Mouse (Mus musculus) 3134 (cell line): Measurements from ENCODE around the gene Arhgef10l.

Experiments used
- DNase-seq: peaks from one replicate; pipeline ENCODE4 v3.0.0-alpha.2; 2011; ENCODE audit warnings: low spot score; ENCODE audit not compliant: insufficient read length; ENCODE audit errors: extremely low read depth

The Arhgef10l gene

DNA sequence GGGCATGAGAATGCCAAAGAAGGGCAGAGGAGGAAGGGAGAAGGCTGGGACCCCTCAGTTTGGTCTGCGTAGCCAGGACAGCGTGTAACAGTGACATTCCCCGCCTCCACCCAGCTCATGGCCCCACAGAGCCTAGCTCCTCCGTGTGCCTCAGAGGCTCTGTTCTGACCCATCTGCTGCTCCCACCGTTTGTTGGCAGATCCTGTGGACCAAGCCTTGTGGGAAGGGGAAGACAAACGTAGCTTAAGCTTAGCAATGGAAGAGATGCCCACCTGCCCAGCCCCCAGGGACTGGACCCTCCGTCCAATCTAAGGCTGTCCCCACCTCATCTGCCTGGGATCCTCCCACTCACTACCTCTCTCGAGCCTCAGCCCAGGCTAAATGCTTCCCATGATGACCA lies 28.5 kb downstream of the Arhgef10l start:
- no peak for DNase-seq

- DNase-seq: no peak
Measured at GRCm38 (mm10) chr4:140636312-140636996, 29.4 kb downstream of the Arhgef10l start.

DNA sequence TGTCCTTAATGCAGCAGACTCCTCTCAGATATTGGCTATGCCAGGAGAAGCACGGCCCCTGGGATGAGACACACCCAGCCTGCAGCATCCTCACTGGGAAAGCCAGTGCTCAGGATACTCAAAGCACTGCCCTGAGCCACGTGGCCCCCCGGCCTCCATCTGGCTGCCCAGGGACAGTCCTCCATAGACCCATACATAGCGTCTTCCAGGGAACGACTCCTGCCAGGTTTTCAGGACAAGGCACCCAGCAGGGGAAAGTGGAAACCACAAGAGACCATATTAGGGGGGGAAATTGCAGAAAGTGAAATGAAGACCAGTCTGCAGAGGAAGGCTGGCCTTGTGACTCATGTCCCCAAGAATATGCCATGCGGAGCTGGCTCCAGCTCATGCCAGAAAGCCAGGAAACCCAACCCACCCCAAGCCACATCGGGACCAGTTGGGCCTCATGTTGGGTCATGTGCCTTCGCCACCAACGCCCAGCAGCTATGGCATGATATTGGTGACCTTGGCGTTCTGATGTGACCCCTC lies 30.9 kb downstream of the Arhgef10l start:
- peak; percentile 91 for DNase-seq

GRCm38 (mm10) chr4:140631276-140631849 lies 34.4 kb downstream of the Arhgef10l start:
- DNase-seq: peak; percentile 40

DNA sequence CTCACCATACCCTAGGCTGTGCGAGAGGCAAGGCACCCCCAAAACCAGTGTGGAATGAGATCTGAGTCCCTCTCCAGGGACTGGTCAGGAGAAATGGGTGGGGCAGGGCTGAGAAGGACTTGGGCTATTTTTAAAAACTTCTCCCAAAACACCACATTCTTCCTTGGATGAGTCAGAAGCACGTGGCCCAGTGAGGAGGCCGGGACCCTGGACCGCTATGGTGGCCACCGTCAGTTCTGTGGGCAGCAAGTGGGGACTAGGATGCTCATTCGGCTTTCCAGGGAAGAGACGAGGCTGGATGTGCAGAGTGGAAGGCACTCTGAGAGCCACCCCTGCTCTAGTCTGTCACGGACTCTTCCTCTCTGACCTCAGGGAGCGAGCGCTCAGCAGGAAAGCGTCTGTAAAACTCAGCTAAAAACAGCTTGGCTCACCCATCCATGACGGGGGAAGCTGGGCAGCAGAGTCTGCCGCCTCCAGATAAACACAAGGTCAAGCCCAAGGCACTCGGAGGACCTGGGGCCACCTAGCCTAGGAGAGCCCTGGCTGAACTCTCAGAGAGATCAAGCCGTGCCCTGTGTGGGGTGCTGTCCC lies 35.1 kb downstream of the Arhgef10l start:
- peak; percentile 85 for DNase-seq

DNA sequence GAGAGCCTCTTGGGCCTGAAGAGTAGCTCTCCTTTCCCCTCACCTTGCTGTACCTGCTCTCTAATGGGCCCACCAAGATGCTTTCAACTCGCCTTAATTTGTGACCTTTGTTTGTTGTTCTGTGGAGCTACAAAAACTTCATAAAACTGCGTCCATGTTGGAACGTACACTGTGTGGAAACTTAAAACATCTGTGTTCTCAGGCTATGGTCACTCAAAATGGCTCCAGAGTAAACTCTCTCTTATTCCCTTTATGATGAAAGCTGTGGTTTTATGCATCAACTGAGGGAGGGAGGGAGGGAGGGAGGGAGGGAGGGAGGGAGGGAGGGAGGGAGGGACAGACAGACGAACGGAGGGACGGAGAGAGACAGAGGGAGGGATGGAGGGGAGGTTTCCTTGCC lies 35.7 kb downstream of the Arhgef10l start:
- DNase-seq: no peak

- no peak for DNase-seq
Measured at GRCm38 (mm10) chr4:140628971-140629370, 36.8 kb downstream of the Arhgef10l start.

DNA sequence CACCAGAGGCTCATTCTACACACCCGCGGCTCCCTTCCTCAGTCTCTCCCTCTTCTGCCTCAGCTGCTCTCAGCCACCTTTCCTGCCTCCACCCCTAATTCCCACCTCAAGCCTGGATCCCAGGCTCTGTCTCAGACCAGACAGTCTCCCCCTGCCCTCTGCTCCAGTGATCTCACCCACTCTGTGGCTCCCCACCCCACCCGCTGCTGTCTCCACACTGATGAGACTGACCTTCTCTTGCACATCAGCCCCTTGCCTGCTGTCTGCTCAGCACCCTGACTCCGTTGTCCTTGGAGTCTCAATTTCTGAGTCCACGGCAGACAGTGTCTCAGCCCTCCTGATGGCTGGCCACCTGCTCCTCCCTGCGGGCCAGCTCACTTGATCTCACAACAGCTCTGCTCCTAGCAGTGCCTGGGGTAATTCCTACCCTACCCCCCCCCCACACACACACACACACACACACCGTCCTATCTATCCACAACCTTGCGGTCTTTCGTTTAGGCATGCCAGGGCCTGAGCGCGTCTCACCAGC lies 37.3 kb downstream of the Arhgef10l start:
- DNase-seq: no peak

DNA sequence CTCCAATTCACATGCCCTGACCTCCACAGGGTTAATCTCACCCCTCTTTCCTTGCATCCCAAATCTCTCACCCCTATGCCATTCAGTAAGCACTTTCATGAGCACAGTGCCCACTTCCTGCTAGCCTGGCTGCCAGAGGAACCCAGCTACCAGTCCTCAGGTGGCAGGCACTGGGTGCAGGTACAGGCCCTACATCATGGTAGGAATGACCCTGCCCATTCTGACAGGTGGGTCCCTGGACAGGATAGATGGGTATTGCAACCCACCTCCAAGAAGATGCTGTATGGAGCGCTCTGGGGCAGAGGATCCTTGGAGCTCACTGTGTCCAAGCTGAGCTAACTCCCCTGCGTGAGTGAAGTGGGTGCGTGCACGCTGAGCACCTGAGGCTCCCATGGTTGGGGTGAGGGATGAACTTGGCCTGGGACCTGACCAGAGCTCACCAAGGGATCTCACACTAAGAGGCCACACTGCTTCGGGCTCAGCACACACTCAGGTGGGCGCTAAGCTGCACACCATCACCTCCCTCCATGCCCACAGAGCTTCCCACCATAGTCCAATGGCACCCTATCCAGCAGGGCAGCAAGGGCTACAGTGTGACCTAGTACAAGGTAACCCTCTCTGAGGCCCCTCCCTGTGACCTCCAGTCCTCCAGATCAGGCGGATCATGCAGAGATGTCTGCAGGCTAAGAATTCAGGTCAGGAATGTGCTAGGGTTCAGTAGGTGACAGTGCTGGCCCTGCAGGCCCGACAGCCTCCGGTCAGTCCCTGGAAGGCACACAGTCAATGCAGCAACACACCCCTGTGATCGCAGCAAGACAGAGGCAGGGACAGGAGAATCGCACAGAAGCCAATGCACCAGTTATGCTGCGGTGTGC lies 39.9 kb downstream of the Arhgef10l start:
- DNase-seq: no peak

DNA sequence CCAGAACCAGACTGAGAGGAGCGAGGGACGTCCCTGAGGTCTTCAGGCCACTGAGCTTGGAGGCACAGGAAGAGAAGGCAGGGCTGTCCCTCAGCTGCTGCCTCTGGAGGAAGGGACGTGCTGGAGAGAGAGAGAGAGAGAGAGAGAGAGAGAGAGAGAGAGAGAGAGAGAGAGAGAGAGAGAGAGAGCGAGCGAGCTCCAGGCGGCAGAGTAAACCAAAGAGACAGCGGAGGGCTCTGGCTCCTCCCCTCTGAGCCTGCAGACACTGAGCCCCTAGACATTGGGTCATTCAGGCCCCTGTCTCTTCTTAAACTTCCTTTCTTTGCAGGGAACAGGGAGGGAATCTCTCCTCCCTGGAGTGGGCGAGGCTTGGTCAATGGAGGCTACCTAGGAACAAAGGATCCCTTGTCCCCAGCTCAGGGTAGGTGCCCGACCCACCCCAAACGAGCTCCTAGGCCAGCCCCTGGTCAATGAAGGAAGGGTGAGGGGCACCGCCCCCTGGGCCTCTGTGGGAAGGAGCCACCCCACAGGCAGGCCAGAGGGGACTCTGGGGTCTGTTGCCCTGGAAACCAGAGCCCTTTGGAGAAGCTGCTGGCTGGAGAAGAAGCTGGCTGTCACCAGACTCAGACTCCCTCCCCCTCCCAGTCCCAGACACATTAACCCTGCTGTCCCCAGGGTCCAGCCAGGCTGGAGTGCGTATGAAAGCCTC lies 41.2 kb downstream of the Arhgef10l start:
- DNase-seq: peak; percentile 75

- no peak for DNase-seq
Measured at GRCm38 (mm10) chr4:140624087-140624467, 41.7 kb downstream of the Arhgef10l start.

DNA sequence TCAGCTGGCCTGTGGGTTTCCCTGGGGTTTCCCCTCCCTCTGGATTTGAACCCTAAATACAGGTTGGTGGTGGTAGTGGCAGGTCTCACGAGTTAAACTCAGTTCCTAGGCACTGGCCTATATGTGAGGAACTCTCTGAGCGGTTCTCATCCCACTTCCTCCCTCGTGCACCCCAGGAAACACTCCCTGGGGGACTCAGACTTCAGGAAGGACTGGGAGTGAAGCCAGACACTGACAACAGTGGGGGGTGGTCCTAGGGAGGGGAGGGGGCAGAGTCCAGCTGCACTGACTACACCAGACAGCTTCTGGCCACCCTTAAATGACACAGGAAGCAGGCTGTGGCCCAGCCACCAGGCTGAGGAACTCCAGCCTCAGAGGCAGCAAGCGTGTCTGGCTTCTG lies 43.0 kb downstream of the Arhgef10l start:
- no peak for DNase-seq

- DNase-seq: no peak
Measured at GRCm38 (mm10) chr4:140620496-140620895, 45.3 kb downstream of the Arhgef10l start.

DNA sequence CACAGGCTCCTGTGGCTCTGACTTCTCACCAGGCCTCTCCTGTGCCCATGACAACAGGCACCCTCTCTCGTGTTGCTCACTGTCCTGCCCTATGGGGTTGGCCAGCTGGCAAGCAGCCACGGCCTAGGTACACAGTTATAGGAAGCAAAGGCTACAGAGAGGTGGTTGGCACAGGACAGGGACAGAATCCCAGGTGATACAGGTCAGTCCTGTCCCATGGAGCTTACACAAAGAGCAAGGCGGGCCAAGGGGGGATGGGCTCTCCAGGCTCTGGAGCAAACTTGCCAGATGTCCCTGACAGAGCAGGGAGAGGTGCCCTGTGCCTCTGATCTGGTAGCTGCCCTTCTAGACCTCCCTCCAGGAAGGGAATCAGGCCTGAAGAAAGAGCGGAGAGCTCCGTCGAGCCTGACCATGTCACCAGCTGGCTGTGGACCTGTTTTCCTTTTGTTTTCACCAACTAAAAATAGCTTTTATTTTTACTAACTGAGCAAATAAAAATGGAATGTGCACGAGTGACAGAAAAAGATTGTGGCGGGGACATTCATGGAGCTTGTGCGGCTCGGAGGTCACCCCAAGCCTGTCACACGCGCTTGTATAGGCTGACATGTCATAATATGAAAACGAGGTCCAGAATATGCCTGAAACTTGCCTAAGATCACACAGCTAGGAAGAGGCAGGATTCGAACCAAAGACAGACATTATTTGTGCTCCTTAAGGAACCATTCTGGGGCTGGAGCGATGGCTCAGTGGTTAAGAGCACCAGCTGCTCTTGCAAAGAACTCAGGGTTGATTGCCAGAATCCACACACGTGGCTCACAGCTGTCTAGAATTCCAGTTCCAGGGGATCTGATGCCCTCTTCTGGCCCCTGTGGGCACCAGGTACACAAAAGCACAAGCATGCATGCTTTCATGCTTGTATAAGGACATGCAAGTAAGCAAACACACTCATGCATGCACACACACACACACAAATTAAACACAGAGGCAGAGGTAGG lies 48.1 kb downstream of the Arhgef10l start:
- DNase-seq: peak; percentile 45

DNA sequence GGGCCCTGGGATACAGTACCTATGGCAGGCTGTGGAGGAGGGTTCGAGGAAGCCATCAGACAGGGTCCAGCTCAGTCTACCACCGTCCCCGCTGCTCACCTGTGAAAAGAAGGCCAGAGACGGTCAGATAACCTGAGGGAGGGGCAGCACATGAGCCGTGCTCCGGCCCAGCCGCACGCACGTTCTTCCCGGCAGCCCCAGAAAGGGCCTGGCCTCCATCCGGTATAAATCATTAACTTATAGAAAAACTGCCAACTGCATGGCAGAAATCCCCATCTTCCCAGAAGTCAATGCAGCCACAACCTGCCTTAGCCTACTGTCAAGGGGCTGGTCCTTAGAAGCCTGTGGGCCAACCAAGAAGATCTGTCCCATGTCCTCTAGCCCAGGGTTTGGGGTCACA lies 48.9 kb downstream of the Arhgef10l start:
- DNase-seq: no peak

- DNase-seq: peak; percentile 64
Measured at GRCm38 (mm10) chr4:140616196-140616595, 49.6 kb downstream of the Arhgef10l start.

DNA sequence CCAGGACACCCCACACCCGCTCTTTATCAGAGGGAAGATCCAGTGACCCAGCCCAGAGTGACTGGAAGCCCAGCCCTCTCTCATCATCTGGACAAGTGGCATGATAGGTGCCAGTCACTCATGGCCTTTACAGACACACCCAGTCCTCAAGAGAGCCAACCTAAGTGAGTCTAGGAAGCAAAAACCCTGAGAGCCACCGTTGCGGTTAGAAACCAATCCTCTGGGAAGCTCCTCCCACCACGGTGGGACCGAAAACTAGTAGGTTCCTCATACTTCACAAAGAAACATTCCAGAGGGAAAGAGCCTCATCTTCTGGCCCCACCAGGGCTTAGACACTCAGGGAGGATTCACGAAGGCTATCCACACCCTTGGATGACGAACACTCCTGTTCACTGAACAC lies 50.0 kb downstream of the Arhgef10l start:
- DNase-seq: peak; percentile 59

GRCm38 (mm10) chr4:140614553-140614952 lies 51.3 kb downstream of the Arhgef10l start:
- no peak for DNase-seq

DNA sequence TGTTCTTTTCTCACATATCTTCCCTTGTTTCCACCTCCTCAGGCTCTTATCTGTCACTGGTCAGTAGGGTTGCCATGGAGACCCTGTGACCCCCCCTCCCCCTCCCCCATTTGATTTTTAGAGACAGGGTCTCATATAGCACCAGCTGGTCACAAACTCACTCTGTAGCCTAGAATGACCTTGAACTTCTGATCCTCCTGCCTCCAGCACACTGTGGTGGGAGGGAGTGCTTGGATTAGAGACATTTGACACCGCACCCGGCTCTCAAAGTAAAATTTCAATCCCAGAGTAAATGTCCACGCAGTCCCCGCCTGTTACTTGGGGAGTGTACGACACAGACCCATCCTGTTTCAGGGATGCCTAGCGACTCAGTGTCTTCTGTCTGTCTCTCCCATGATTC lies 51.7 kb downstream of the Arhgef10l start:
- no peak for DNase-seq
